In the genomic region with DNA sequence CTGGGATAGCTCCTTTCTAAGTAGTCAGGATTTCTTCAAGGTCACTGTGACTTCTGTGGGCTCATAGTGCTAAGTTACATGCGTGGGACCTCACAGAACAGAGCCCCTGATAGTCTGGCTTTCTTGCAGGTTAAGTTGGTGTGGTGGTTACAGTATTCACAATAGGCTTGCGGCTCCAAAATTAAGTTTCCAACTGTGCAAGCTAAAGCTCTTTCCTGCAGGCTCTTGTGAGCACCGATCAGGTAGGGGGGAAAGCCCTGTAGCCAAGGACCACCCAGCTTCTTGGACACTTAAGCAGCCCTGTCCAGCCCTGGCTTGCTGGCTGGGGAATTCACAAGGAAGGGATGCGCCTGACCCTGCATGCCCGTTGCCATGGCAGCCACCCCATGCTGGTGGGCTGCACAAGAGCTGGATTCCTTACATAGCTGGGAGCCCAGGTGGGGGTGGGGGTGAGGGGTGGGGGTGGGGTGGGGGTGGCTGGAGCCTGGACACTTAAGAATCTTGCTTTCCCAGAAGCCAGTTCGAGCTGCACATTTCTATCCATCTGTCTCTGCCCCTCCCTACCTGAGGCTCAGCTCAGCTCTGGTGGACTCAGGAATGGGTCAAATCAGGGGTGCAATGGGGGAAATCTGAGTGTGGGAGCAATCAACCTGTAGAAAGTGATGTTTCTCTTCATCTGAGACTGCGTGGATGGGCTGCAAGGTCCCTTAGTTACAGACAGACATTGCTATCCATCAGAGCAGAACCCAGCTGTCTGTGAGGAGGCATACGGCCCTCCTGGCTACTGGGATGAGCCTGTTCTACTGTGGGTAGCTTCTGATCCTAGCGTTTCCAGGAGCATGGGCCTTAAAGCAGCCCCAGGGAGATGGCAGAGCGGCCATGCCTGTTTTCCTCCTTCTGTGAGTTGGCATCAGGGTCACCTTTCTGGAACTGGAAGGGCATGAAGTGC, we compare ENCODE assay signal across 12 mouse cellular contexts. TPM values are rescaled to one million over a fixed set of nuclear protein-coding genes. Genes with fewer than 3 reads are reported as not detected.
DNase-seq lines count a peak whose midpoint lies in the region; ATAC-seq and TF ChIP-seq lines count a peak whose summit lies in the region.
"Had no signal": no experiment of that assay in that cellular context is flagged by ENCODE, and none has a peak within 500 bp of the region (broad histone marks: within the 10 kb centered on the region; RNA-seq: fewer than 3 reads in every experiment).

No protein-coding gene starts in this region.

- no peak overlapping the region for H3K4me3 ChIP-seq in forebrain, embryonic 11.5 days (ENCODE audit: low read depth, low read length)
- no peak overlapping the region for H3K4me3 ChIP-seq in forebrain, embryonic 15.5 days
- H3K4me3 ChIP-seq in ES-Bruce4 (ENCODE audit: low read depth, low read length): no peak overlapping the region
- no peak overlapping the region for H3K4me3 ChIP-seq in forebrain, postnatal 0 days (ENCODE audit: low read depth, low read length)
- H3K4me3 ChIP-seq in midbrain, embryonic 12.5 days: no peak overlapping the region
- H3K4me3 ChIP-seq: embryonic facial prominence, embryonic 15.5 days had no signal

- peak; percentile 99 for TF ChIP-seq EP300 in ES-Bruce4 (IDR thresholded peaks at IDR 0.05; ENCODE audit: insufficient read depth, low read depth, low read length)

- WGBS in forebrain, embryonic 11.5 days: 15% methylated on average over 10 of the region's 10 CpGs
- 24% methylated on average over 10 of the region's 10 CpGs for whole genome bisulfite sequencing in forebrain, embryonic 15.5 days
- WGBS in forebrain, postnatal 0 days: 22% methylated on average over 10 of the region's 10 CpGs
- WGBS in midbrain, embryonic 12.5 days: 14% methylated on average over 10 of the region's 10 CpGs

- no peak overlapping the region for H3K4me2 ChIP-seq in forebrain, embryonic 11.5 days (ENCODE audit: low read depth, low read length, severe bottlenecking)
- no peak overlapping the region for H3K4me2 ChIP-seq in forebrain, embryonic 15.5 days (replicated peaks)
- no peak overlapping the region for H3K4me2 ChIP-seq in forebrain, postnatal 0 days (ENCODE audit: low read depth)
- peak overlapping the region; percentile 21; the same call in 1 of the 2 replicates for H3K4me2 ChIP-seq in midbrain, embryonic 12.5 days (replicated peaks)
- H3K4me2 ChIP-seq: embryonic facial prominence, embryonic 15.5 days had no signal

- DNase-seq in forebrain, embryonic 11.5 days (ENCODE audit: low spot score): peak; percentile 81
- DNase-seq in forebrain, postnatal 0 days: no peak
- no peak for DNase-seq in spleen, postnatal 10 days (ENCODE audit: low spot score in 2 of 2)
- DNase-seq in ovary, adult 18-20 months (ENCODE audit: low spot score): no peak
- no peak for DNase-seq in B cell, adult 2 months
- DNase-seq: adrenal gland, postnatal 10 days; thymus, postnatal 36 days had no signal

- no peaks in the 10 kb centered on the region for H3K27me3 ChIP-seq in forebrain, embryonic 11.5 days (ENCODE audit: control insufficient read depth, insufficient read depth, low read length)
- H3K27me3 ChIP-seq in forebrain, embryonic 15.5 days: no peaks in the 10 kb centered on the region
- no peaks in the 10 kb centered on the region for H3K27me3 ChIP-seq in ES-Bruce4 (ENCODE audit: control insufficient read depth, insufficient read depth, low read length, poor library complexity, severe bottlenecking)
- H3K27me3 ChIP-seq in forebrain, postnatal 0 days (ENCODE audit: insufficient read depth, low read length): no peaks in the 10 kb centered on the region
- H3K27me3 ChIP-seq in midbrain, embryonic 12.5 days: peaks cover 10% of the 10 kb centered on the region; the same call in 1 of the 2 replicates
- H3K27me3 ChIP-seq: embryonic facial prominence, embryonic 15.5 days had no signal

- ATAC-seq in forebrain, embryonic 11.5 days (replicated peaks; ENCODE audit: low FRiP score): peak; percentile 78
- no peak for ATAC-seq in forebrain, embryonic 15.5 days (replicated peaks)
- ATAC-seq in forebrain, postnatal 0 days: 0 out of 2 replicates have a peak, but pooled peaks have one; percentile 43
- ATAC-seq in midbrain, embryonic 12.5 days (ENCODE audit: low FRiP score, low read depth): peak; percentile 83

- no peaks in the 10 kb centered on the region for H3K9me3 ChIP-seq in forebrain, embryonic 11.5 days (ENCODE audit: control insufficient read depth, low read length)
- no peaks in the 10 kb centered on the region for H3K9me3 ChIP-seq in forebrain, embryonic 15.5 days
- no peaks in the 10 kb centered on the region for H3K9me3 ChIP-seq in ES-Bruce4 (replicated peaks; ENCODE audit: control insufficient read depth, insufficient read depth, low read length, poor library complexity, severe bottlenecking)
- H3K9me3 ChIP-seq in forebrain, postnatal 0 days (ENCODE audit: low read length): no peaks in the 10 kb centered on the region
- H3K9me3 ChIP-seq in midbrain, embryonic 12.5 days: no peaks in the 10 kb centered on the region
- H3K9me3 ChIP-seq: embryonic facial prominence, embryonic 15.5 days had no signal

- peak; percentile 19 for TF ChIP-seq POLR2A in ES-Bruce4 (IDR thresholded peaks at IDR 0.05; ENCODE audit: insufficient read depth, low read length)

- H3K9ac ChIP-seq in forebrain, embryonic 11.5 days (ENCODE audit: low read length): no peak overlapping the region
- no peak overlapping the region for H3K9ac ChIP-seq in forebrain, embryonic 15.5 days (replicated peaks)
- peak overlapping the region; percentile 22; the same call in 1 of the 2 replicates for H3K9ac ChIP-seq in ES-Bruce4 (ENCODE audit: low read depth, poor library complexity, severe bottlenecking)
- no peak overlapping the region for H3K9ac ChIP-seq in forebrain, postnatal 0 days
- no peak overlapping the region for H3K9ac ChIP-seq in midbrain, embryonic 12.5 days (replicated peaks)
- H3K9ac ChIP-seq: embryonic facial prominence, embryonic 15.5 days; liver, embryonic 14.5 days had no signal

- no peak for TF ChIP-seq CTCF in ES-Bruce4 (IDR thresholded peaks at IDR 0.05; ENCODE audit: low read depth, low read length)
- no peak for TF ChIP-seq CTCF in forebrain, postnatal 0 days (IDR thresholded peaks at IDR 0.05; ENCODE audit: low read depth)

- 0 out of 2 replicates have a peak overlapping the region, but pooled peaks have one; percentile 37 for H3K27ac ChIP-seq in forebrain, embryonic 11.5 days (ENCODE audit: low read depth, low read length)
- no peak overlapping the region for H3K27ac ChIP-seq in forebrain, embryonic 15.5 days (replicated peaks)
- peak overlapping the region; percentile 98 for H3K27ac ChIP-seq in ES-Bruce4 (ENCODE audit: insufficient read depth, low read length)
- no peak overlapping the region for H3K27ac ChIP-seq in forebrain, postnatal 0 days (ENCODE audit: low read depth, low read length)
- peak overlapping the region; percentile 65 for H3K27ac ChIP-seq in midbrain, embryonic 12.5 days (replicated peaks)
- H3K27ac ChIP-seq: embryonic facial prominence, embryonic 15.5 days; liver, embryonic 14.5 days had no signal

- H3K36me3 ChIP-seq in forebrain, embryonic 11.5 days (ENCODE audit: control insufficient read depth, insufficient read depth, low read length): no peaks in the 10 kb centered on the region
- no peaks in the 10 kb centered on the region for H3K36me3 ChIP-seq in forebrain, embryonic 15.5 days
- H3K36me3 ChIP-seq in ES-Bruce4 (ENCODE audit: control insufficient read depth, insufficient read depth, low read length, poor library complexity, severe bottlenecking): no peaks in the 10 kb centered on the region
- no peaks in the 10 kb centered on the region for H3K36me3 ChIP-seq in forebrain, postnatal 0 days (ENCODE audit: insufficient read depth)
- no peaks in the 10 kb centered on the region for H3K36me3 ChIP-seq in midbrain, embryonic 12.5 days
- H3K36me3 ChIP-seq: embryonic facial prominence, embryonic 15.5 days had no signal

- H3K4me1 ChIP-seq in forebrain, embryonic 11.5 days (replicated peaks; ENCODE audit: control insufficient read depth, insufficient read depth, low read length): peaks cover 14% of the 10 kb centered on the region
- 0 out of 2 replicates have a peak, but pooled peaks cover 10% of the 10 kb centered on the region for H3K4me1 ChIP-seq in forebrain, embryonic 15.5 days
- peaks cover 20% of the 10 kb centered on the region for H3K4me1 ChIP-seq in ES-Bruce4 (ENCODE audit: control insufficient read depth, insufficient read depth, low read length)
- H3K4me1 ChIP-seq in forebrain, postnatal 0 days (ENCODE audit: insufficient read depth): no peaks in the 10 kb centered on the region
- peaks cover 25% of the 10 kb centered on the region for H3K4me1 ChIP-seq in midbrain, embryonic 12.5 days

RNA-seq across cellular contexts. Expression of a gene that starts 24.9 kb away (rescaled TPM):
- polyA plus RNA-seq in forebrain, embryonic 11.5 days (2014; fragmentation: Nextera tagmentation; extraction: Ambion mirVana): 79.0 and 86.7 TPM in 2 replicates
- polyA plus RNA-seq in forebrain, embryonic 15.5 days (2015; fragmentation: Nextera tagmentation; extraction: Ambion mirVana): 23.5 and 23.8 TPM in 2 replicates
- 273 and 285 TPM in 2 replicates for polyA plus RNA-seq in ES-Bruce4 (2011; ENCODE audit: insufficient read depth, insufficient read length, low read depth, missing spikeins)
- 24.7 and 28.4 TPM in 2 replicates for total RNA-seq in forebrain, postnatal 0 days (2014; rRNA removed)
- polyA plus RNA-seq in forebrain, postnatal 0 days (2015; fragmentation: Nextera tagmentation; extraction: Ambion mirVana): 11.7 and 12.6 TPM in 2 replicates
- polyA plus RNA-seq in midbrain, embryonic 12.5 days (2016; fragmentation: Nextera tagmentation; extraction: Ambion mirVana): 89.2 and 90.0 TPM in 2 replicates

Comparison
In these comparisons a context has a peak if more than half of its experiments do, and no peak if none do; other contexts are left out.
1. H3K27ac ChIP-seq: peak in forebrain, embryonic 11.5 days (single experiment), ES-Bruce4 (single experiment) and midbrain, embryonic 12.5 days (single experiment); none in forebrain, embryonic 15.5 days (single experiment) and forebrain, postnatal 0 days (single experiment).